Mouse (Mus musculus): ENCODE data around the gene Asic2. TPM values are rescaled to one million over a fixed set of nuclear protein-coding genes. Genes with fewer than 3 reads are reported as not detected.
"Not testable (repeated sequence)": the region's sequence is repeated elsewhere in the genome, so short reads cannot be mapped to it uniquely, and the experiment has no call there.

Asic2 gene
- polyA plus RNA-seq, 1 experiment from 2014 or later: not detected

DNA sequence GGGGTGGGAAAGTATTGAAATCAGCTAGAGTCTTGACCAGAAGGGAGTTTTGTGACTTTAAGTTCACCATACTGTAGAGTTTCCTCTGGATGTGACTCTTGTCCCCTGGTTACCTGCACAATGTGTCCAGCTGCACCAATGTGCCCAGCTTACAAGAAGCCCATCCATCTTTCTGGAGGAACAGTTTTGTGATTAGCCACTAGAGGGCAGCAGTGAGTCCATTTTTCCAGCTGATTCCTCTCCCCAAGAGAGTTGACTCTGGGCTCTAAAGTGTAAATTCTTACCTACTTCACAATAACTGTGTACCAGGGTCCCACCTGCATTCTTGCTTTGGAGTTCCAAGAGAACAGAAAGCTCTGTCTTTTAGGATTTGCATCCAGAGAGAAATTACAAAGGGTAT lies 593.4 kb downstream of the Asic2 start:
- Histone ChIP-seq H3K36me3 (ENCODE audit: control insufficient read depth, insufficient read depth) (no peaks in the 10 kb centered on the region), H3K9ac (ENCODE audit: low read depth, low read length) (no peak overlapping the region), H3K4me1 (ENCODE audit: control insufficient read depth, low read depth, low read length) (no peaks in the 10 kb centered on the region), H3K4me2 (ENCODE audit: low read depth, low read length) (no peak overlapping the region), H3K27me3 (ENCODE audit: control insufficient read depth, insufficient read depth, low read depth, low read length) (no peaks in the 10 kb centered on the region), H3K4me3 (ENCODE audit: low read depth, low read length) (no peak overlapping the region), H3K27ac (ENCODE audit: low read length) (no peak overlapping the region), H3K9me3 (replicated peaks; ENCODE audit: control insufficient read depth, low read length) (no peaks in the 10 kb centered on the region)
- ATAC-seq (ENCODE audit: low read depth): no peak

DNA sequence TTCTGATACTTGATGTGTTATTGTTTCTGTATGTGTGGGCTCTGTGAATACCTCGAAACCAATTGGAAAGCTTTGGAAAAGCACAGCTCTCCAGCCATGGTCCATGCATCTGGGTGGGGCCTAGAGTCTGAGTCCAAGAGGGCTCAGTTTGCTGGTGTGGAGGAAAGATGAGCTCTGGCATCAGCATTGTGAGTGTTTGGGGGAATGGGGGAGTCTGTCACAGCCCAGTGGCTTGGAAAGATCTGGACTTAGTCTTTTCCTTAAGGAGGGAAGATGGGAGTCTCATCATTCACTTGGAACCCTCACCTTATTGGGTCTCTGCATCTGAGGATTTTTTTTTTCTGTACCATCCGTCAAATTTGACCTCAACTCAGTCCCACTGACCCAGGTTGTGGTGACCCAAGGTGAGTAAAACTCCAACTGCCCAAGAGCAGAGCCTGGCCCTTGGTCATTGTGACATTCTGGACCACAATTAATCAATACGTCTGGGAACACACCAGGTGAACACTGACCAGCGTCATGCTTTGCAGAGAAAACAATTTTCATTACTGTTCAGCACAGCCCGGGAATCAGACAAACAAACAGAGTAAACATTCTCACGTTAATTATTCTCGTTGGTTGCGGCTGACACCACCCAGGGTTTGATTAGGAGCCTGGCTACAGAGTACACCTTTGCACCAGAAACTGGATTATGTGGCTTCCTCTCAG lies 594.1 kb downstream of the Asic2 start:
- Histone ChIP-seq H3K4me2 (ENCODE audit: low read depth, low read length) (no peak overlapping the region), H3K9ac (ENCODE audit: low read depth, low read length) (no peak overlapping the region), H3K27ac (ENCODE audit: low read length) (no peak overlapping the region), H3K36me3 (ENCODE audit: control insufficient read depth, insufficient read depth) (no peaks in the 10 kb centered on the region), H3K9me3 (replicated peaks; ENCODE audit: control insufficient read depth, low read length) (no peaks in the 10 kb centered on the region), H3K4me1 (ENCODE audit: control insufficient read depth, low read depth, low read length) (no peaks in the 10 kb centered on the region), H3K4me3 (ENCODE audit: low read depth, low read length) (no peak overlapping the region), H3K27me3 (ENCODE audit: control insufficient read depth, insufficient read depth, low read depth, low read length) (no peaks in the 10 kb centered on the region)
- no peak for ATAC-seq (ENCODE audit: low read depth)
- 47% methylated on average over 8 of the region's 8 CpGs for WGBS (ENCODE audit: insufficient replicate concordance)

DNA sequence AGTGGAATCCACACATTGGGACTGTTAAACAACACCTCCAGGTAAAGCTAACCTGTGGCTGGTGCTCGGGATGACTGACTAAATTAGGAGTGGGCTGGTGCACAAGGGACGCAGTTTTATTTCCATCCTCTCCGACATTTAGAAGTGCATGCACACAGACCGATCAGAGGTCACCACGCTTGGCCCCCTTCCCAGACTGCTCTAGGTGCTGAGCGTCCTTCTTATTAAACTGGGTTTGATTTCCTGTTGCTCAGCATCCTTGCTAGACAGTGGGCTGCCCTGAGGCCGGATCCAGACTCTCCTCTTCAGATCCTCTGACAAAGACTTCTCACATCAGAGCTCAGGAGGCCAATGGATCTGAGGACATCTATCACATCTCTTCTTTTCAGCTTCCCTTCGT lies 596.7 kb downstream of the Asic2 start:
- H3K9me3 ChIP-seq (replicated peaks; ENCODE audit: control insufficient read depth, low read length): no peaks in the 10 kb centered on the region
- no peak overlapping the region for H3K4me3 ChIP-seq (ENCODE audit: low read depth, low read length)
- ATAC-seq (ENCODE audit: low read depth): no peak
- H3K9ac ChIP-seq (ENCODE audit: low read depth, low read length): no peak overlapping the region
- 49% methylated on average over 8 of the region's 8 CpGs for WGBS (ENCODE audit: insufficient replicate concordance)
- no peak overlapping the region for H3K4me2 ChIP-seq (ENCODE audit: low read depth, low read length)
- H3K27ac ChIP-seq (ENCODE audit: low read length): no peak overlapping the region
- H3K36me3 ChIP-seq (ENCODE audit: control insufficient read depth, insufficient read depth): no peaks in the 10 kb centered on the region
- H3K4me1 ChIP-seq (ENCODE audit: control insufficient read depth, low read depth, low read length): no peaks in the 10 kb centered on the region
- H3K27me3 ChIP-seq (ENCODE audit: control insufficient read depth, insufficient read depth, low read depth, low read length): no peaks in the 10 kb centered on the region

DNA sequence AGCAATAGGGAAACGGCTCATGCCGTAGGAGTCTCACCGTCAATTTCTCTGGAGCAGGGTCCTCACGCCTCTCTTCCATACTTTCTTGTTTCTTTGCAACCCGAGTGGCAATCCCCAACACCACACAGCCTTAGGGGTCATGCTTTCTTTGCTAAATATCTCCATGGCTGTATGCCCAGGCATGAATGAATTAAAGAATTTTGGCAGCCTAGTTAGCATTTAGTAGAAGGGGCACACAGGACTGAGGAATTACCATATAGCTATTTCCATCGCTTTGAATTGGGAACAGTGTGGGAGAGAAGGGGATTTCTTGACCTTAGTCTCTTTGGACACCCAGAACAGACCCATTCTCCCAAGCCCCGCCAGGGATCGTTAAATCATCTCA lies 597.8 kb downstream of the Asic2 start:
- ATAC-seq (ENCODE audit: low read depth): no peak
- H3K9me3 ChIP-seq (replicated peaks; ENCODE audit: control insufficient read depth, low read length): no peaks in the 10 kb centered on the region
- no peaks in the 10 kb centered on the region for H3K27me3 ChIP-seq (ENCODE audit: control insufficient read depth, insufficient read depth, low read depth, low read length)
- H3K4me2 ChIP-seq (ENCODE audit: low read depth, low read length): no peak overlapping the region
- WGBS (ENCODE audit: insufficient replicate concordance): 50% methylated on average over 8 of the region's 8 CpGs
- H3K36me3 ChIP-seq (ENCODE audit: control insufficient read depth, insufficient read depth): no peaks in the 10 kb centered on the region
- no peaks in the 10 kb centered on the region for H3K4me1 ChIP-seq (ENCODE audit: control insufficient read depth, low read depth, low read length)
- no peak overlapping the region for H3K4me3 ChIP-seq (ENCODE audit: low read depth, low read length)
- H3K27ac ChIP-seq (ENCODE audit: low read length): no peak overlapping the region
- H3K9ac ChIP-seq (ENCODE audit: low read depth, low read length): no peak overlapping the region

DNA sequence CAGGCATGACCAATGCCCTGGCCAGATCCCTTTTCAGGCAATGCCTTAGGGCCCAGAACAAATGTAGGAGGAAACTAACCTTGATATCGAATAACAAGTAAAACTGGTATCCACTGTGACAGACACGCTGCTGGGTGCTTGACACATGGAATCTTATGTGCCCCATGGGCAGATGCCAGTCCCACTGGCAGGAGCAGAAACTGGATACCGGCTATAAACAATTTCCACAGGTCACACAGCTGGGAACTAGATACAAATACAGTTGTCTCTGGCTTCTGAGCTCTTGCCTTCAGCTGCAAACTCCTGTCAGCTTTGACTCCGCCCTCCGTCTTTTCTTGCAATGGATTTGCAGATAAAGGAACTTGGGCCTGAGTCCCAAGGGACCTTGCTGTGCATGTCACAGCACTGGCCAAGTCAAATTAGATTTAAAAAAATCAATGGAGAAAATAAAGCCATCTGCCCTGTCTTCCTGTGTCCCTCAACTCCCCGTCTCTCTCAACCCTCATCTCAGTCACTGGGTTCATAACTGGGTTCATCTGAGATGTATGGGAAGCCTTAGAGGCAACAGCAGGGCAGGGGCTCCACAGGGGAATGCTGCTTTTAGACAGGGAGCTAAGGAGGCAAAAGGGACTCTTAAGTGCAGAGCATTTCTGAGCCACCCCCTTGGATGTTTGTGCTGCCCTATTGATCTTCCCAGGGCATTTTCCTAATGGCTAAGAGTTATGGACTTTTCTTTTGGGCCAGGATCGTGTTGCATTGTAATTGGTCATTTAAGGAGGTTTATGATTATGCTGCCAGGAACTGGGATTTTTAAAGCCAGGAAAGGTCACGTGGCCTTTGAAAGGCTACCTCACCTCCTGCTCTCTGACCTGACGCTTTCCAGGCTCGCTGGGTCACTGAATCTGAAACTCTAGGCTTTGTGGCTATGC lies 598.5 kb downstream of the Asic2 start:
- no peaks in the 10 kb centered on the region for H3K36me3 ChIP-seq (ENCODE audit: control insufficient read depth, insufficient read depth)
- H3K4me2 ChIP-seq (ENCODE audit: low read depth, low read length): no peak overlapping the region
- no peak for ATAC-seq (ENCODE audit: low read depth)
- H3K27ac ChIP-seq (ENCODE audit: low read length): no peak overlapping the region
- no peaks in the 10 kb centered on the region for H3K9me3 ChIP-seq (replicated peaks; ENCODE audit: control insufficient read depth, low read length)
- no peaks in the 10 kb centered on the region for H3K4me1 ChIP-seq (ENCODE audit: control insufficient read depth, low read depth, low read length)
- H3K27me3 ChIP-seq (ENCODE audit: control insufficient read depth, insufficient read depth, low read depth, low read length): no peaks in the 10 kb centered on the region
- H3K9ac ChIP-seq (ENCODE audit: low read depth, low read length): no peak overlapping the region
- 51% methylated on average over 10 of the region's 10 CpGs for WGBS (ENCODE audit: insufficient replicate concordance)
- no peak overlapping the region for H3K4me3 ChIP-seq (ENCODE audit: low read depth, low read length)

DNA sequence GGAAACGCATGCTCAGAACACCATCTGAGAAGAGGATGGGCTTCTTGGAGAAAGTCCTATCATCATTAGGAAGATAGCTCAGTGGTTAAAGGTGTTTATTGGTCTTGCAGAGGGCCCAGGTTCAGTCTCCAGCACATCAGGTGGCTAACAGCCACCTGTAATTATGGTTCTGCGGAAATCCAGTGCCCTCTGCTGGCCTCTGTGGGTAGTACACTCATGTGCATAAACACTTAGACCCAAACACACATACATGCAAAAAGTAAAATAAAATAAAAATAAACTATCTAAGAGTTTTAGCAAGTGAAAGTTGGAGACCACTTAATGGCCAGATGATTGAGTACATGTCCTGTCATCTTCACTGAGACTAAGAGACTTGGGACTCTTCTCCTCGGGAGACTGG lies 603.8 kb downstream of the Asic2 start:
- Histone ChIP-seq H3K4me3 (ENCODE audit: low read depth, low read length) (no peak overlapping the region), H3K27ac (ENCODE audit: low read length) (no peak overlapping the region), H3K9ac (ENCODE audit: low read depth, low read length) (no peak overlapping the region), H3K27me3 (ENCODE audit: control insufficient read depth, insufficient read depth, low read depth, low read length) (no peaks in the 10 kb centered on the region), H3K9me3 (replicated peaks; ENCODE audit: control insufficient read depth, low read length) (no peaks in the 10 kb centered on the region), H3K36me3 (ENCODE audit: control insufficient read depth, insufficient read depth) (no peaks in the 10 kb centered on the region), H3K4me2 (ENCODE audit: low read depth, low read length) (no peak overlapping the region), H3K4me1 (ENCODE audit: control insufficient read depth, low read depth, low read length) (no peaks in the 10 kb centered on the region)
- ATAC-seq (ENCODE audit: low read depth): no peak
- 69% methylated on average over 3 of the region's 3 CpGs for WGBS (ENCODE audit: insufficient replicate concordance)

DNA sequence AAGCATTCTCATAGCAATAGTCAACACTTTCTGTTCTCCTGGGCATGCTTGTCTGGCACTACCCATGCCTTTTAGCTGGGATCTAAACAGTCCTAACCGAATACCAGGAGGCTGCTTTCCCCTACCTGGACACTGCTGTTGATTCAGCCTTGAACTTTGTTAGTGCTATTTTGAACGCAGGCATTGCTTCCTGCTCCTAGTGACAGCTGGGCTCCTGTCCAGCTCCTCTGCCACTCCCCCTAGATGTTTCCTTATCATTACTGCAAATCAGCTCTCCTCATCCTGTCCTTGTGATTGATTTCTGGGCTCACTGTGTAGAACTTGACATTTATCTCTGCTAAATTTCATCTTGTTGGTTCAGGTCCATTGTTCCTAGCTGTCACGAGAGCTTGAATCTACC lies 605.8 kb downstream of the Asic2 start:
- H3K27ac ChIP-seq (ENCODE audit: low read length): no peak overlapping the region
- 26% methylated on average over 3 of the region's 3 CpGs for WGBS (ENCODE audit: insufficient replicate concordance)
- ATAC-seq (ENCODE audit: low read depth): no peak

DNA sequence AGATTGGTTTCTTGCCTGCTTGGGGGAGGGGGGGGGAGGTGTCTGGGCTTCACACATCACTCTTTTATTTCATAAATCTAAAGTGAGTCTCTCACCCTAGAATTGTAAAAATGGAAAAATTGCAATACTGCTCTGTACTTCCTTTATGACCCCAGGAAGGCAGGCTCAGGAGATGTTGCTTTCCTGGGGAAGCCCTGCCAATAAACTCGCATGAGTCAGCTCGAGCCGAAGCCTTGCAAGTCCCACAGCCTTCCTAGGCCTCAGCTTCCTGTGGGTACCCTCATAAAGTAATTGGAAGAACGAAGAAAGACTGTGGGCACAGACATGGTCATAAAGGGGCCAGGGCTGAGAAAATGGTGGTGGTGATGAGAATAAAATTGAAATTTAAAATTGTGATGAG lies 607.2 kb downstream of the Asic2 start:
- H3K4me1 ChIP-seq (ENCODE audit: control insufficient read depth, low read depth, low read length): no peaks in the 10 kb centered on the region
- no peaks in the 10 kb centered on the region for H3K27me3 ChIP-seq (ENCODE audit: control insufficient read depth, insufficient read depth, low read depth, low read length)
- H3K9ac ChIP-seq (ENCODE audit: low read depth, low read length): no peak overlapping the region
- no peak for ATAC-seq (ENCODE audit: low read depth)
- H3K27ac ChIP-seq (ENCODE audit: low read length): no peak overlapping the region
- H3K9me3 ChIP-seq (replicated peaks; ENCODE audit: control insufficient read depth, low read length): no peaks in the 10 kb centered on the region
- H3K4me3 ChIP-seq (ENCODE audit: low read depth, low read length): no peak overlapping the region
- no peak overlapping the region for H3K4me2 ChIP-seq (ENCODE audit: low read depth, low read length)
- 13% methylated on average over 4 of the region's 4 CpGs for WGBS (ENCODE audit: insufficient replicate concordance)
- no peaks in the 10 kb centered on the region for H3K36me3 ChIP-seq (ENCODE audit: control insufficient read depth, insufficient read depth)

More for the DNA sequence above, 605.8 kb downstream of the Asic2 start:
- Histone ChIP-seq H3K36me3 (ENCODE audit: control insufficient read depth, insufficient read depth) (no peaks in the 10 kb centered on the region), H3K4me2 (ENCODE audit: low read depth, low read length) (no peak overlapping the region), H3K9me3 (replicated peaks; ENCODE audit: control insufficient read depth, low read length) (no peaks in the 10 kb centered on the region), H3K9ac (ENCODE audit: low read depth, low read length) (no peak overlapping the region), H3K4me3 (ENCODE audit: low read depth, low read length) (no peak overlapping the region), H3K27me3 (ENCODE audit: control insufficient read depth, insufficient read depth, low read depth, low read length) (no peaks in the 10 kb centered on the region), H3K4me1 (ENCODE audit: control insufficient read depth, low read depth, low read length) (no peaks in the 10 kb centered on the region)

DNA sequence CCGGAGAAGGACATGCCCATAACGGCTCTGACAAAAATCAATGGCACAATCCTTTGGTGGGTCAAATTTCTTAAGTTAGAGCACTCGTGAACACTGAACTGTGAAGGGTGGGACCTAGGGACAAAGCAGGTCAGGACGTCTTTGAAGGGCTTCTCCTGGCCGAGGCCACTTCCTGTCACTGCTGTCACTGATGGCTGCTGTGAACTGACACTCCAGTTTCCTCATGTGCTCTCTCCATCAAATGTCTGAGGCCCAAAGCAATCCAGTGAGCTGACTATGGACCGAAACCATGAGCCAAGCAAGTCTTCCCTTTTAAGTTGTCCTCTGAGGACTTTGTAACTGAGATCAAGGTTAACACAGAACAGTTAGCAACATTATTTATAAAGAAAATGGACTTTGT lies 617.8 kb downstream of the Asic2 start:
- not testable (repeated sequence) for H3K4me1 ChIP-seq (ENCODE audit: control insufficient read depth, low read depth, low read length); H3K4me3 ChIP-seq (ENCODE audit: low read depth, low read length); H3K27ac ChIP-seq (ENCODE audit: low read length); H3K9me3 ChIP-seq (replicated peaks; ENCODE audit: control insufficient read depth, low read length); H3K36me3 ChIP-seq (ENCODE audit: control insufficient read depth, insufficient read depth); H3K27me3 ChIP-seq (ENCODE audit: control insufficient read depth, insufficient read depth, low read depth, low read length); H3K9ac ChIP-seq (ENCODE audit: low read depth, low read length); H3K4me2 ChIP-seq (ENCODE audit: low read depth, low read length); ATAC-seq (ENCODE audit: low read depth)
- 46% methylated on average over 5 of the region's 6 CpGs for WGBS (ENCODE audit: insufficient replicate concordance)

Data from liver, embryonic 16.5 days (tissue).